Mouse (Mus musculus): ENCODE measurements around the gene BC049352. TPM values are rescaled to one million over a fixed set of nuclear protein-coding genes. Genes with fewer than 3 reads are reported as not detected.

BC049352 gene
- polyA plus RNA-seq, 1 experiment from 2014 or later: not detected

DNA sequence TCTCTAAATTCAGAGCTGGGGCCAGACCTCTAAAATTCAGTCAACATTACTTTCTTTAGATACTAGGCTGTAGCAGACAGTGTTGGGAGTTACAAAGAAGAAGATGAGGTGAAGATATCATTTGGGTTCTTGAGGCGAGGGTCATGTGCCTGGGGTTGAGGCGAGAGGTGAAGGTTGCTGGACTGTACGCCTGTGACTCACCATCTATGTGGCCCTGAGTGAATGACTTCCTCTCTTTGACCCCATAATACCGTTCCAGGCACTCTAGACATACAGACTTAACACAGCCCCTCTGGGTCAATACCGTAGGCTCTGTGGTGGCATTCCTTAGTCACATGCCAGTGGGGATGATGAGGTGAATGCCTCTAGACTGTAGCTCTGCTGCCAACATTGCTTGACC, 100.7 kb downstream of the BC049352 start:
- 85% methylated on average over 5 of the region's 5 CpGs for WGBS

GRCm38 (mm10) chr9:45291481-45292168, 109.8 kb downstream of the BC049352 start:
- Histone ChIP-seq H3K27me3 (replicated peaks; ENCODE audit: control insufficient read depth, insufficient read depth, low read length) (no peaks in the 10 kb centered on the region), H3K9me3 (replicated peaks; ENCODE audit: control insufficient read depth, low read length) (no peaks in the 10 kb centered on the region), H3K36me3 (ENCODE audit: control insufficient read depth, insufficient read depth, low read length) (no peaks in the 10 kb centered on the region), H3K27ac (ENCODE audit: low read depth, low read length) (no peak overlapping the region), H3K4me2 (ENCODE audit: low read length) (no peak overlapping the region), H3K4me3 (ENCODE audit: low read depth, low read length) (no peak overlapping the region), H3K4me1 (ENCODE audit: control insufficient read depth, insufficient read depth, low read length) (no peaks in the 10 kb centered on the region), H3K9ac (ENCODE audit: low read length) (no peak overlapping the region)
- ATAC-seq: no peak
- 81% methylated on average over 11 of the region's 11 CpGs for WGBS
- DNase-seq (ENCODE audit: low spot score): no peak

More for the DNA sequence above, 100.7 kb downstream of the BC049352 start:
- H3K4me1 ChIP-seq (ENCODE audit: control insufficient read depth, insufficient read depth, low read length): no peaks in the 10 kb centered on the region
- no peaks in the 10 kb centered on the region for H3K36me3 ChIP-seq (ENCODE audit: control insufficient read depth, insufficient read depth, low read length)
- no peaks in the 10 kb centered on the region for H3K9me3 ChIP-seq (replicated peaks; ENCODE audit: control insufficient read depth, low read length)
- no peak for ATAC-seq
- H3K9ac ChIP-seq (ENCODE audit: low read length): no peak overlapping the region
- H3K27ac ChIP-seq (ENCODE audit: low read depth, low read length): no peak overlapping the region
- H3K27me3 ChIP-seq (replicated peaks; ENCODE audit: control insufficient read depth, insufficient read depth, low read length): no peaks in the 10 kb centered on the region
- no peak for DNase-seq (ENCODE audit: low spot score)
- H3K4me2 ChIP-seq (ENCODE audit: low read length): no peak overlapping the region
- no peak overlapping the region for H3K4me3 ChIP-seq (ENCODE audit: low read depth, low read length)

DNA sequence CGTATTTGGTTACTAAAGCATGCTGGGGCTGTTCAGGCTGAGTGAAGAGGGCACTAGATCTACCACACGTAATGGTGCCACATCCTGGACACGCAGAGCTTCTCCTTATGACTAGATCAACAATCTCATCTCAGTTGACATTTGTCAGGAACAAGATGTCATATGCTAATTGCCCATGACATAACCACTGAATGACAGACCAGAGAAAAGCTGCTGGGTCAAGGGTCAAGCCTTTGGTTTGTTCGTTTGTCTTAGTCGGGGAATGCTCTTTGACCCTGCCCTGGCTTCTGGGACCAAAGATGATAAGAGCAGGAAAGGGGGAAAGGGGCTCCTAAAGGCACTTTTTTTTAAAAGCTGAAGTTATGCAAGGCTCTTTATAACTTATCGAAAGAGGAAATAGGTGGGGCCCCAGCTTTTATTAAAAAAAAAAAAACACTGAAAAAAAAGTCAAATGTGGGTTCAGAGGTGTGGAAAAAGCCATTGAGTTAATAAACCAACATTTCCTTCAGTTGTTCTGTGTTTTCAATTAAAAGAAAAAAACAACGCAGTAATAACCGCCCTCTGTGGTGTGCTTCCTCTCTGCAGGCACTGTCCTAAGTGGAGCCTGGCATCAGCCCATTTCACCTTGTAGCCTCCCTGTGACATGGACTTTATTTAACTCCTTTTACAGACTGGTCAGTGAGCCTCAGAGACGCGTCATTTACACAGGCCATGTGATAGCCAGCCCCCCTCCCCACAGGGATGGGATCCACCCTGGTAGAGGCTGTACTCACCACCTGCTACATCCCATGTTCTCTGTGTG, 112.6 kb downstream of the BC049352 start:
- ATAC-seq: no peak
- Histone ChIP-seq H3K27ac (ENCODE audit: low read depth, low read length) (no peak overlapping the region), H3K9ac (ENCODE audit: low read length) (no peak overlapping the region), H3K36me3 (ENCODE audit: control insufficient read depth, insufficient read depth, low read length) (no peaks in the 10 kb centered on the region), H3K4me1 (ENCODE audit: control insufficient read depth, insufficient read depth, low read length) (no peaks in the 10 kb centered on the region), H3K9me3 (replicated peaks; ENCODE audit: control insufficient read depth, low read length) (no peaks in the 10 kb centered on the region), H3K27me3 (replicated peaks; ENCODE audit: control insufficient read depth, insufficient read depth, low read length) (no peaks in the 10 kb centered on the region), H3K4me3 (ENCODE audit: low read depth, low read length) (no peak overlapping the region), H3K4me2 (ENCODE audit: low read length) (no peak overlapping the region)
- DNase-seq (ENCODE audit: low spot score): no peak
- WGBS: 72% methylated on average over 10 of the region's 10 CpGs

GRCm38 (mm10) chr9:45299231-45300006, 117.6 kb downstream of the BC049352 start:
- H3K36me3 ChIP-seq (ENCODE audit: control insufficient read depth, insufficient read depth, low read length): no peaks in the 10 kb centered on the region
- no peaks in the 10 kb centered on the region for H3K27me3 ChIP-seq (replicated peaks; ENCODE audit: control insufficient read depth, insufficient read depth, low read length)
- H3K4me3 ChIP-seq (ENCODE audit: low read depth, low read length): no peak overlapping the region
- no peaks in the 10 kb centered on the region for H3K4me1 ChIP-seq (ENCODE audit: control insufficient read depth, insufficient read depth, low read length)
- no peak overlapping the region for H3K9ac ChIP-seq (ENCODE audit: low read length)
- 82% methylated on average over 11 of the region's 11 CpGs for WGBS
- DNase-seq (ENCODE audit: low spot score): peak; percentile 37
- H3K4me2 ChIP-seq (ENCODE audit: low read length): no peak overlapping the region
- ATAC-seq: no peak
- no peak overlapping the region for H3K27ac ChIP-seq (ENCODE audit: low read depth, low read length)
- no peaks in the 10 kb centered on the region for H3K9me3 ChIP-seq (replicated peaks; ENCODE audit: control insufficient read depth, low read length)

Small RNAs within 50 kb of the gene (microRNA-seq; reads per million reads assigned to microRNA genes)
- not detected for gene Mir7086

Other genes starting within 250 kb of the BC049352 start
- gene Ube4a, start 216.4 kb upstream of the BC049352 start, polyA plus RNA-seq (2014; fragmentation: Nextera tagmentation; extraction: Ambion mirVana): 46.0 and 53.0 TPM in 2 replicates
- gene Cd3g, start 201.6 kb upstream of the BC049352 start, polyA plus RNA-seq (2014; fragmentation: Nextera tagmentation; extraction: Ambion mirVana): not detected in 2 replicates
- not detected in 2 replicates for gene Cd3d, start 200.2 kb upstream of the BC049352 start, polyA plus RNA-seq (2014; fragmentation: Nextera tagmentation; extraction: Ambion mirVana)
- gene Cd3e, start 172.4 kb upstream of the BC049352 start, polyA plus RNA-seq (2014; fragmentation: Nextera tagmentation; extraction: Ambion mirVana): not detected in 2 replicates
- 0.18 and 0.38 TPM in 2 replicates for gene Mpzl2, start 142.2 kb upstream of the BC049352 start, polyA plus RNA-seq (2014; fragmentation: Nextera tagmentation; extraction: Ambion mirVana)
- 1.3 and 1.5 TPM in 2 replicates for gene Mpzl3, start 126.8 kb upstream of the BC049352 start, polyA plus RNA-seq (2014; fragmentation: Nextera tagmentation; extraction: Ambion mirVana)
- gene Jaml, start 102.8 kb upstream of the BC049352 start, polyA plus RNA-seq (2014; fragmentation: Nextera tagmentation; extraction: Ambion mirVana): 0.15 TPM in 1 of 2 replicates, not detected in the other
- 3.0 and 4.1 TPM in 2 replicates for gene Scn2b, start 64.2 kb upstream of the BC049352 start, polyA plus RNA-seq (2014; fragmentation: Nextera tagmentation; extraction: Ambion mirVana)
- 0.11 and 0.12 TPM in 2 replicates for gene Scn4b, start 43.6 kb upstream of the BC049352 start, polyA plus RNA-seq (2014; fragmentation: Nextera tagmentation; extraction: Ambion mirVana)
- not detected in 2 replicates for gene Tmprss4, start 22.1 kb downstream of the BC049352 start, polyA plus RNA-seq (2014; fragmentation: Nextera tagmentation; extraction: Ambion mirVana)
- 0.43 and 0.57 TPM in 2 replicates for gene Il10ra, start 87.1 kb downstream of the BC049352 start, polyA plus RNA-seq (2014; fragmentation: Nextera tagmentation; extraction: Ambion mirVana)
- 0.05 TPM in 1 of 2 replicates, not detected in the other for gene Tmprss13, start 137.1 kb downstream of the BC049352 start, polyA plus RNA-seq (2014; fragmentation: Nextera tagmentation; extraction: Ambion mirVana)
- 355 and 413 TPM in 2 replicates for gene Fxyd6, start 188.2 kb downstream of the BC049352 start, polyA plus RNA-seq (2014; fragmentation: Nextera tagmentation; extraction: Ambion mirVana)
- gene Fxyd2, start 217.7 kb downstream of the BC049352 start, polyA plus RNA-seq (2014; fragmentation: Nextera tagmentation; extraction: Ambion mirVana): 5.2 and 6.2 TPM in 2 replicates
- 11.3 and 15.0 TPM in 2 replicates for gene Dscaml1, start 244.6 kb downstream of the BC049352 start, polyA plus RNA-seq (2014; fragmentation: Nextera tagmentation; extraction: Ambion mirVana)